Mouse (Mus musculus): ENCODE data around the gene Tmem132c.

DNA sequence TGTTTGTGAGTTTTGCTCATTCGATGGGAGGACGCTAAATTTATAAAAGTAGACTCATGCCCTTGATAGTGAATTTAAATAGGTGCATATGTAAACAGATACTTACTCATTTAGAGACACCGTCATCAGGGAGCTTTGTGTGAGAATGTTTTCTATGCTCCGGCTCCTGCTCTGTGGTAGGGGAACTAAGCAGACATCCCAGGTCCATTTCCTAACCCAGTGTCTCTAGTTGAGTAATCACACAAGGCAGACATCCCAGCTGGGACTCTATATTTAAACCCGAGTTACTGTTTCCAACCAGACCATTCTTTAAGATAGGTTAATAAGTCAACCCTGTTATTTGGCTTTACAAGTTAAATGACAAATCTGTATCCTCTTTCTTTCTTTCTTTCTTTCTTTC, 63.7 kb downstream of the Tmem132c start:
- TF ChIP-seq CTCF (IDR thresholded peaks at IDR 0.05; ENCODE audit: low read depth, low read length): no peak
- no peak for TF ChIP-seq POLR2A (IDR thresholded peaks at IDR 0.05; ENCODE audit: extremely low read depth, insufficient read depth, low read length)
